Mouse (Mus musculus): ENCODE data around the gene Gm2696.

Gm2696 gene

GRCm38 (mm10) chr10:77847538-77847937 is 33.1 kb downstream of the Gm2696 start:
- DNase-seq (ENCODE audit: low read depth) = no peak

GRCm38 (mm10) chr10:77852559-77852958 is 38.1 kb downstream of the Gm2696 start, which contains the start of gene Gm10318:
Gm10318 (plus strand) TSS chr10:77852859.
- DNase-seq (ENCODE audit: low read depth) = no peak

- no peak for DNase-seq (ENCODE audit: low read depth)
Observed at GRCm38 (mm10) chr10:77861675-77862074, 47.2 kb downstream of the Gm2696 start, which contains the start of gene Gm3285. Gm3285 (plus strand) TSS chr10:77861975.

- peak; percentile 29 for DNase-seq (ENCODE audit: low read depth)
Observed at GRCm38 (mm10) chr10:77864067-77864761, 49.7 kb downstream of the Gm2696 start.

- no peak for DNase-seq (ENCODE audit: low read depth)
Observed at GRCm38 (mm10) chr10:77864762-77865143, 50.3 kb downstream of the Gm2696 start.

- DNase-seq (ENCODE audit: low read depth) = peak; percentile 27
Observed at GRCm38 (mm10) chr10:77867546-77867945, 53.1 kb downstream of the Gm2696 start.

GRCm38 (mm10) chr10:77869651-77870050 is 55.2 kb downstream of the Gm2696 start:
- no peak for DNase-seq (ENCODE audit: low read depth)

GRCm38 (mm10) chr10:77878985-77879384 is 64.5 kb downstream of the Gm2696 start:
- peak; percentile 52 for DNase-seq (ENCODE audit: low read depth)

- DNase-seq (ENCODE audit: low read depth) = no peak
Observed at GRCm38 (mm10) chr10:77880305-77880704, 65.8 kb downstream of the Gm2696 start.

GRCm38 (mm10) chr10:77882553-77882952 is 68.1 kb downstream of the Gm2696 start:
- DNase-seq (ENCODE audit: low read depth) = peak; percentile 24
